Mouse (Mus musculus) neural tube, embryonic 11.5 days (tissue): ENCODE measurements at regions not wholly inside any gene's neighbourhood (a gene's known extent, or its start where the extent isn't known, plus 50 kb on each side); places are given as distances from the start of the nearest gene placed in this dataset.

Source experiments
- ATAC-seq: fragments of 200-750 bp; cut with Nextera tagmentation; 2 replicates; pipeline ENCODE4 v1.8.0; 2017; ENCODE audit warnings: moderate number of reproducible peaks, mild to moderate bottlenecking, moderate TSS enrichment, moderate library complexity; ENCODE audit not compliant: insufficient read depth, low FRiP score, low TSS enrichment
- DNase-seq: peaks from one replicate; pipeline ENCODE4 v3.0.0-alpha.2; 2015; ENCODE audit warnings: low spot score
- H3K27ac ChIP-seq: fragments of 300-500 bp; sonication (generic); 2 replicates; pipeline ENCODE4 v1.5.1; 2014; ENCODE audit warnings: low read depth, mild to moderate bottlenecking, low read length
- H3K27me3 ChIP-seq: fragments of 300-500 bp; sonication (generic); 2 replicates; pipeline ENCODE4 v1.6.1; 2014; ENCODE audit warnings: mild to moderate bottlenecking, low read length, mixed read lengths; ENCODE audit not compliant: control insufficient read depth, insufficient read depth
- H3K36me3 ChIP-seq: fragments of 300-500 bp; sonication (generic); 2 replicates; pipeline ENCODE4 v1.6.1; 2014; ENCODE audit warnings: mild to moderate bottlenecking, low read length, moderate library complexity, mixed read lengths; ENCODE audit not compliant: control insufficient read depth, insufficient read depth
- H3K4me1 ChIP-seq: fragments of 300-500 bp; sonication (generic); 2 replicates; pipeline ENCODE4 v1.6.1; 2014; ENCODE audit warnings: low read length, mixed read lengths; ENCODE audit not compliant: control insufficient read depth, insufficient read depth
- H3K4me2 ChIP-seq: fragments of 300-500 bp; sonication (generic); 2 replicates; pipeline ENCODE4 v1.6.1; 2014; ENCODE audit warnings: low read depth, mild to moderate bottlenecking, moderate library complexity
- H3K4me3 ChIP-seq: fragments of 300-500 bp; sonication (generic); 2 replicates; pipeline ENCODE4 v1.5.1; 2014; ENCODE audit warnings: low read depth, low read length
- H3K9ac ChIP-seq: fragments of 300-500 bp; sonication (generic); 2 replicates; pipeline ENCODE4 v1.6.1; 2014; ENCODE audit warnings: mild to moderate bottlenecking, low read length
- H3K9me3 ChIP-seq: fragments of 300-500 bp; sonication (generic); 2 replicates; pipeline ENCODE4 v1.6.1; 2016; ENCODE audit warnings: low read length; ENCODE audit not compliant: control insufficient read depth
- WGBS: fragments of 180-500 bp; shearing (Covaris S2); extraction: QIAGEN DNeasy Blood & Tissue Kit; methylation state at CpG from one replicate; pipeline ENCODE4 v1.1.7; 2014; 5-methylcytosine and 5-hydroxymethylcytosine counted together

GRCm38 (mm10) chr10:60955467-60955866 lies 124.1 kb upstream of the Unc5b start:
- ATAC-seq (no peak), DNase-seq (peak; percentile 29)
- H3K27ac ChIP-seq, result 0 out of 2 replicates have a peak overlapping the region, but pooled peaks have one; percentile 3
- no peak overlapping the region for H3K4me2 ChIP-seq
- H3K9ac ChIP-seq, result no peak overlapping the region
- H3K36me3 ChIP-seq, result no peaks in the 10 kb centered on the region
- WGBS, result 61% methylated on average over 9 of the region's 9 CpGs
- no peaks in the 10 kb centered on the region for H3K9me3 ChIP-seq
- no peaks in the 10 kb centered on the region for H3K4me1 ChIP-seq
- no peak overlapping the region for H3K4me3 ChIP-seq
- H3K27me3 ChIP-seq, result no peaks in the 10 kb centered on the region

- 12% methylated on average over 7 of the region's 7 CpGs for WGBS
Observed at GRCm38 (mm10) chr10:60952495-60952894, 121.1 kb upstream of the Unc5b start.

DNA sequence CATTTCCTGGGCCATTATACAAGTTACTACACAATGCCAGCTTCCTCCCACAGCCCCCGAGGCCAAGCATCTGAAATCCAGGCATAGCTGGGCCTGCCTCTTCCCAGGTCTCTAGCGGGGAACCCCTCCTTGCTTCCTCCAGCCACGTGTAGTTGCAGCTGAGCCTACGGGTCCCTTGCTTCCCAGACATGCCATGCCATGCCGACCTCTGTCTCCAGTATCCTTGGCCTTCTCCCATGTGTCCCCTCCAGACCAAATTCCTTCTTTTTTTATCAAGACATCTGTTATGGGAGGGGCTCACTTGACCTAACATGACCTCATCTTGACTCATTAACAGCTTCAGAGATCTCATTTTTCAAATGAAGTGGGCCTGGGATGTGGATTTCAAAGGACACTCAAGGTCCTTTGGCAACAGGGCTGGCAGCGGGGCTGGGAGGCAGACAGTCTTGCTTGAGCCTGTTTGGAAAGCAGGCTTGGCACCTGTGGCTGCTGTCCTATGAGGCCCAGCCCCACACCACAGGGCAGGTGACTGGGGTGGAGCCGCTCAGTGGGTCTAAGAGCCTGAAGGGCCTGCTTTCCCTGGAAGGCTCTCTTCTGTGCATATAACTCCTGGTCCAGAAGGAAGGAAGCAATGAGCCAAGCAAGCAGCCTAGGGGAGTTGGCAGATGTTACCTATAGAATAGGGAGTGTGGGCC lies 117.7 kb upstream of the Unc5b start:
- WGBS, result 52% methylated on average over 7 of the region's 7 CpGs
- Histone ChIP-seq H3K36me3 (no peaks in the 10 kb centered on the region), H3K4me3 (no peak overlapping the region), H3K27me3 (no peaks in the 10 kb centered on the region), H3K27ac (no peak overlapping the region), H3K9me3 (no peaks in the 10 kb centered on the region), H3K4me2 (no peak overlapping the region), H3K9ac (no peak overlapping the region), H3K4me1 (no peaks in the 10 kb centered on the region)
- DNase-seq (no peak), ATAC-seq (no peak)

More at GRCm38 (mm10) chr10:60952495-60952894, 121.1 kb upstream of the Unc5b start:
- DNase-seq, result no peak
- H3K4me2 ChIP-seq, result no peak overlapping the region
- no peaks in the 10 kb centered on the region for H3K36me3 ChIP-seq
- H3K9ac ChIP-seq, result no peak overlapping the region
- no peak for ATAC-seq
- H3K4me1 ChIP-seq, result no peaks in the 10 kb centered on the region
- H3K27ac ChIP-seq, result no peak overlapping the region
- H3K4me3 ChIP-seq, result no peak overlapping the region
- no peaks in the 10 kb centered on the region for H3K27me3 ChIP-seq
- no peaks in the 10 kb centered on the region for H3K9me3 ChIP-seq

DNA sequence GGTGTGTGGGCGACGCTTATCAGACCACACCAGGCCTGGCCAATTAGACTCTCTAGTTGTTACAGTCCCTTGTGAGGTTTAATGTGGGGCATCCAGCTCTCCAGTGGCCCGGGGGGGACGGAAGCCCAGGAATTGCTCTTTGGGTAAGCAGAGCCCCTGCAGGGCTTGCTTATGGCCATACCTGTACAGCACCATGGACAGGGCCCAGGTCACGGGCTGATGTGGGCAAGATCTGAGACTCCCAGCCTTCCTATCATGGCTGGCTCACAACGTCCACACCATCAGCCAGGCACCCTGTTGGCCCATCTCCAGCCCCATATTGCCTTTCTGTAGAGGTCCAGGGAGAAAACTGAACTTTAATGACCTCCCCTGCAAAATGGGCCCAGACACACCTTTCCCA lies 111.7 kb upstream of the Unc5b start:
- DNase-seq (no peak), ATAC-seq (no peak)
- Histone ChIP-seq H3K27me3 (no peaks in the 10 kb centered on the region), H3K4me2 (no peak overlapping the region), H3K4me1 (no peaks in the 10 kb centered on the region), H3K9me3 (no peaks in the 10 kb centered on the region), H3K27ac (no peak overlapping the region), H3K36me3 (no peaks in the 10 kb centered on the region), H3K9ac (no peak overlapping the region), H3K4me3 (no peak overlapping the region)
- 79% methylated on average over 6 of the region's 6 CpGs for WGBS

GRCm38 (mm10) chr10:60938749-60939148 lies 107.4 kb upstream of the Unc5b start:
- ATAC-seq (no peak), DNase-seq (no peak)
- no peak overlapping the region for H3K9ac ChIP-seq
- no peaks in the 10 kb centered on the region for H3K4me1 ChIP-seq
- no peaks in the 10 kb centered on the region for H3K27me3 ChIP-seq
- no peak overlapping the region for H3K4me2 ChIP-seq
- WGBS, result 91% methylated on average over 10 of the region's 10 CpGs
- no peak overlapping the region for H3K4me3 ChIP-seq
- H3K36me3 ChIP-seq, result no peaks in the 10 kb centered on the region
- no peak overlapping the region for H3K27ac ChIP-seq
- no peaks in the 10 kb centered on the region for H3K9me3 ChIP-seq

DNA sequence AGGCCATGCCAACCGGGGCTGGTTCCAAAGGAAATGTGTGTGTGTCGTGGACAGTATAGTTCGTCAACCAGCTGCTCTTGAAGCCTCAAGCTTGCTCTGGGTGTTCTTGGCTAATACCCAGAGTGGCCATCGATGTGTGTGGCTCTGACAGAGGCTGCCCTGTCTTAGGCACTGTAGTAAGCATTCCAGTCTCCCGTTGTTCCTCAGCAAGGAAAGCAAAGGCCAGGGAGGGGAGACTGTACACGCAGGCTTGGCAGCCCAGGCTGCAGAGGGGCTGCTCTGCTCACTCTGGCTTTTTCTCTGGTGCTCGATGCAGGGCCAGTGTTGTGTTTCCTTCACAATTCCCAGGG lies 106.1 kb upstream of the Unc5b start:
- Histone ChIP-seq H3K4me2 (no peak overlapping the region), H3K9ac (no peak overlapping the region), H3K4me3 (no peak overlapping the region), H3K27ac (no peak overlapping the region), H3K4me1 (no peaks in the 10 kb centered on the region), H3K27me3 (no peaks in the 10 kb centered on the region), H3K36me3 (no peaks in the 10 kb centered on the region), H3K9me3 (no peaks in the 10 kb centered on the region)
- 64% methylated on average over 7 of the region's 7 CpGs for WGBS
- no peak for ATAC-seq
- DNase-seq, result no peak

- H3K27me3 ChIP-seq, result no peaks in the 10 kb centered on the region
- no peaks in the 10 kb centered on the region for H3K9me3 ChIP-seq
- no peak overlapping the region for H3K4me3 ChIP-seq
- DNase-seq (peak; percentile 41), ATAC-seq (no peak)
- H3K4me1 ChIP-seq, result no peaks in the 10 kb centered on the region
- no peaks in the 10 kb centered on the region for H3K36me3 ChIP-seq
- H3K4me2 ChIP-seq, result no peak overlapping the region
- H3K27ac ChIP-seq, result no peak overlapping the region
- no peak overlapping the region for H3K9ac ChIP-seq
- 29% methylated on average over 13 of the region's 13 CpGs for WGBS
Observed at GRCm38 (mm10) chr10:60936659-60937516, 105.5 kb upstream of the Unc5b start.

DNA sequence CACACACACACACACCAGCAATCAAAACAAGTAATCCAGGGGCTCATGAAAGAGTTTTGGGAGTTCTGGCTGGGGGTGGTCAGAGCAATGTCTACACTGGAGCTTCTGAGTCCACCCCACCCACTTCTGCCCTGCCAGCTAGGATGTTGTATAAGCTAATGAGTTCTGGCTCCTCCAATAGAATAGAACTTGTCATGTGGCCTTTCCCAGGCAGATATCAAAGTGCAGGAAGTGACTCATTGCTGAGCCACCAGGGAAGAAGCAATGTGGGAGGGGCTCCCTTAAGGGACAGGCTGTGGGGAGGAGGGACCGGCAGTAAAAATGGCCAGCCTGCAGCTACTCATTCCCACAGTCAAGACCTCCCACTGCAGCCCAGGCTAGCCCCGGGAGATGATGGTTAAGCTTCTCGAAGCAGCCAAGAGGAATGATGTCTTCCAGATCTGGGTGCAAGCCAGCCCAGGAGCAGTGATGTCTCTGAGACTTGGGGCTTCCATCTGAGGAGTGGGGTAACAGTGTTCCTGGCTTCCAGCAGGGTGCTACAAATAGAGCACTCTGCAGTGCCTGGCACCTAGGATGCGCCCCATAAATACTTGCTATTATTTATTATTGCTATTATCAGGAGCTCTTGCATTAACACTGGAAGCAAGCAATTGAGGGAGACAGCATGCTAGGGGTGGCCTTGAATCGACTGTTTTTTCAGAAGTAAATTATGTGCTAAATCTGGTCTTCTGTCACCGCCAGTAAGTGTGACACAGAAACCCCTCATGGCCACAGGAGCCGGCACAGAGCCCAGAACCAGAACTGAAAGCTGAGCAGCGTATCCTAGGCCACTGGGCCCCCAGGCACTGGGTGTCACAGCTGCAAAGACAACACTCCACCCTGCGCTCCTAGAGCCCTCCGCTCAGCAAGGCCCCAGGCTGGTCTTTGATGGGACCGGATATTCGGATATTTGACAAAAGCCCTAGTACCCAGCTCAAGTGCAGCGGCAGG lies 103.2 kb upstream of the Unc5b start:
- Histone ChIP-seq H3K9me3 (no peaks in the 10 kb centered on the region), H3K9ac (no peak overlapping the region), H3K27ac (no peak overlapping the region), H3K36me3 (no peaks in the 10 kb centered on the region), H3K27me3 (no peaks in the 10 kb centered on the region), H3K4me3 (no peak overlapping the region), H3K4me1 (no peaks in the 10 kb centered on the region), H3K4me2 (no peak overlapping the region)
- DNase-seq (no peak), ATAC-seq (no peak)
- WGBS, result 62% methylated on average over 13 of the region's 13 CpGs
